ENCODE assay signal across 8 mouse cellular contexts in the genomic region with DNA sequence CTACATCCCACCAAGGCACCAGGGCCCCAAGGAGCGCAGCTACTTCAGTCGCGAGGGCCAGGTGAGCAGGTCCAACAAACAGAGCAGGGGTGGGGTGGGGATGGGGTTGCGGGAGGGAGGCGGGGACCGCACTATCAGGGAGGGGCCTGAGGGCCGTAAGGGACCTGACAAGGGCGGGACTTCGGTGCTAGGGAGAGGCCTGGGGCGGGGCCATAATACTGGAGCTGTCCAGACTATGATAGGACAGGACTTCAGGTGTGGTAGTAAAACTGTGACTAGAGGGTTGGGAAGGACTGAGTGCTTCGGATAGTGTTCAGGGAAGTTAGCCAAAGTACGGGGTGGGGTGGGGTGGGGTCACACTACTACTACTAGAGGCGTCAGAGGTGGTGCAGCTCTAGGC. TPM values are rescaled to one million over a fixed set of nuclear protein-coding genes. Genes with fewer than 3 reads are reported as not detected.
A peak's percentile ranks its signal among the peaks of the same experiment; 100 is the strongest.
DNase-seq lines count a peak whose midpoint lies in the region; ATAC-seq lines count a peak whose summit lies in the region.

No protein-coding gene starts in this region.

- H3K27ac ChIP-seq in heart, embryonic 11.5 days (ENCODE audit: low read depth, low read length), result no peak overlapping the region
- H3K27ac ChIP-seq in intestine, embryonic 15.5 days, result no peak overlapping the region

- H3K4me1 ChIP-seq in heart, embryonic 11.5 days (ENCODE audit: control insufficient read depth, insufficient read depth, low read length), result 0 out of 2 replicates have a peak, but pooled peaks cover 4% of the 10 kb centered on the region
- H3K4me1 ChIP-seq in intestine, embryonic 15.5 days (replicated peaks), result no peaks in the 10 kb centered on the region

- H3K4me2 ChIP-seq in heart, embryonic 11.5 days, result peak overlapping the region; percentile 47
- H3K4me2 ChIP-seq in intestine, embryonic 15.5 days (replicated peaks), result peak overlapping the region; percentile 53

- H3K27me3 ChIP-seq in heart, embryonic 11.5 days (ENCODE audit: control insufficient read depth, insufficient read depth, low read length), result peaks cover 6% of the 10 kb centered on the region; the same call in 1 of the 2 replicates
- no peaks in the 10 kb centered on the region for H3K27me3 ChIP-seq in intestine, embryonic 15.5 days (replicated peaks)

- 0 out of 2 replicates have a peak overlapping the region, but pooled peaks have one; percentile 10 for H3K4me3 ChIP-seq in heart, embryonic 11.5 days (ENCODE audit: low read depth, low read length)
- peak overlapping the region; percentile 19 for H3K4me3 ChIP-seq in intestine, embryonic 15.5 days (replicated peaks)

- no peak overlapping the region for H3K9ac ChIP-seq in heart, embryonic 11.5 days (ENCODE audit: low read depth, low read length)
- no peak overlapping the region for H3K9ac ChIP-seq in intestine, embryonic 15.5 days

- H3K36me3 ChIP-seq in heart, embryonic 11.5 days (ENCODE audit: control insufficient read depth, insufficient read depth, low read length), result peaks cover 3% of the 10 kb centered on the region
- H3K36me3 ChIP-seq in intestine, embryonic 15.5 days, result peaks cover 4% of the 10 kb centered on the region

- H3K9me3 ChIP-seq in heart, embryonic 11.5 days (replicated peaks; ENCODE audit: control insufficient read depth, low read length), result no peaks in the 10 kb centered on the region
- no peaks in the 10 kb centered on the region for H3K9me3 ChIP-seq in intestine, embryonic 15.5 days

- 12% methylated on average over 13 of the region's 13 CpGs for WGBS in heart, embryonic 11.5 days (ENCODE audit: insufficient replicate concordance)
- WGBS in intestine, embryonic 15.5 days, result 10% methylated on average over 13 of the region's 13 CpGs

- peak; percentile 33; the same call in 1 of the 2 replicates for ATAC-seq in heart, embryonic 11.5 days (replicated peaks; ENCODE audit: insufficient number of reproducible peaks, low FRiP score, low TSS enrichment)
- peak; percentile 96 for ATAC-seq in intestine, embryonic 15.5 days
- peak; percentile 50 for ATAC-seq in megakaryocyte progenitor cell, adult 5-6 weeks (replicated peaks; ENCODE audit: poor library complexity)

- no peak for DNase-seq in heart, postnatal 4 days
- peak; percentile 51 for DNase-seq in brain, adult 2 months (ENCODE audit: low read depth, low spot score)
- no peak for DNase-seq in adrenal gland, adult 8-10 months
- no peak for DNase-seq in adipocyte (ENCODE audit: low spot score)
- no peak for DNase-seq in ovary, postnatal 36 days (ENCODE audit: low spot score)

RNA-seq across cellular contexts. Expression of a gene that starts 0.4 kb away (rescaled TPM):
- 0.39 and 0.58 TPM in 2 replicates for polyA plus RNA-seq in heart, embryonic 11.5 days (2014; fragmentation: Nextera tagmentation; extraction: Ambion mirVana)
- not detected for total RNA-seq in heart, postnatal 4 days (2021)
- 0.35 TPM in 1 of 2 replicates, not detected in the other for polyA plus RNA-seq in intestine, embryonic 15.5 days (2015; fragmentation: Nextera tagmentation; extraction: Ambion mirVana)
- not detected in 2 replicates for total RNA-seq in megakaryocyte progenitor cell, adult 5-6 weeks (2015)
- total RNA-seq in megakaryocyte progenitor cell, adult 5-6 weeks (2017), result not detected in 2 replicates
- under 1 TPM in 2 of 4 experiments, not detected in 2; 0.21 to 0.65 TPM for total RNA-seq in adrenal gland, adult 8-10 months (2022)

RNA-seq across cellular contexts. Expression of a gene that starts 15.6 kb away (rescaled TPM):
- 22.3 and 24.9 TPM in 2 replicates for polyA plus RNA-seq in heart, embryonic 11.5 days (2014; fragmentation: Nextera tagmentation; extraction: Ambion mirVana)
- 10 to 100 TPM; 10.2 to 12.3 TPM for total RNA-seq in heart, postnatal 4 days (2021)
- polyA plus RNA-seq in intestine, embryonic 15.5 days (2015; fragmentation: Nextera tagmentation; extraction: Ambion mirVana), result 32.9 and 37.5 TPM in 2 replicates
- total RNA-seq in megakaryocyte progenitor cell, adult 5-6 weeks (2015), result 30.8 and 37.9 TPM in 2 replicates
- 14.3 and 19.1 TPM in 2 replicates for total RNA-seq in megakaryocyte progenitor cell, adult 5-6 weeks (2017)
- total RNA-seq in adrenal gland, adult 8-10 months (2022), result 10 to 100 TPM; 13.3 to 17.5 (median 17.2) TPM

RNA-seq across cellular contexts. Expression of a gene that starts 15.7 kb away (rescaled TPM):
- 20.9 and 31.4 TPM in 2 replicates for polyA plus RNA-seq in heart, embryonic 11.5 days (2014; fragmentation: Nextera tagmentation; extraction: Ambion mirVana)
- 10 to 100 TPM; 16.0 to 16.9 TPM for total RNA-seq in heart, postnatal 4 days (2021)
- 15.9 and 16.5 TPM in 2 replicates for polyA plus RNA-seq in intestine, embryonic 15.5 days (2015; fragmentation: Nextera tagmentation; extraction: Ambion mirVana)
- total RNA-seq in megakaryocyte progenitor cell, adult 5-6 weeks (2015), result 8.2 and 13.7 TPM in 2 replicates
- 12.7 and 19.8 TPM in 2 replicates for total RNA-seq in megakaryocyte progenitor cell, adult 5-6 weeks (2017)
- 10 to 100 TPM; 18.1 to 19.3 (median 18.7) TPM for total RNA-seq in adrenal gland, adult 8-10 months (2022)

Comparison
In these comparisons a context has a peak if more than half of its experiments do, and no peak if none do; other contexts are left out.
1. ATAC-seq: peak in every context shown above with its lines; median percentile 96 in intestine, embryonic 15.5 days; 50 in megakaryocyte progenitor cell, adult 5-6 weeks; 33 in heart, embryonic 11.5 days.